Mouse (Mus musculus) liver (tissue): ENCODE data around the gene Trim3.

Source experiments
- DNase-seq: peaks from one replicate; pipeline ENCODE4 v3.0.0-alpha.2; 2020; ENCODE audit warnings: mixed read lengths

Trim3 gene

DNA sequence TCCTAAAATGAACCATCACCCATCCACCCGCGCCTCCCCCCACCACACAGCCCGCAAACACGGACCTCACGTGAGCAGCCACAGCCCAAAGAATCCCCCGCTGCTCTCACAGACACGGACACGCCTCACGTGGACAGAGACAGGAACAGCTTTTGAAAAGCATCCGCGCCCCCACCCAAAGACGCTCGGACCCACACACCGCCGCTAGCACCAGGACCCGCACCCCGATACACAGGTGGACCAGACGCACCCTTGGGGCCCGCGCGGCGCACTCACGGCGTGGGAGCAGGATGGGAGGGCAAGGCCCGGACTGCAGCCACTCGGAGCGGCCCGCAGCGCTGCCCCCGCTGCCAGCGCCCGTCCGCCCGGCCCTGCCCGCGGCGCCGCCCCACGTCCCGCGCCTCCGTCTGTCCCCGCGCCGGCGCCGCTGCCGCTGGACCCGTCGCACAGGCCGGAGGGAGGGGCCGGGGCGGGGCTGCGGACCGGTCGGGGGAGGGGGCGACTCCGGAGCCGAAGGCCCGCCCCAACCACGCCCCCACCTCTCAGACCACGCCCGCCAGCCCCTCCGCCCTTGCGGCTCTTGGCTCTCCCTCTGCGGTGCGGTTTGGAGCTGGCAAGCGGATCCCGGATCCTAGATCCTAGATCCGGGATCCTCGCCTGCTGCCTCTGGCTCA, at the start of gene Trim3:
TSS of gene Trim3 (minus strand) at position 445 of the 674 bp plus-strand sequence.
- DNase-seq = peak; percentile 93

DNA sequence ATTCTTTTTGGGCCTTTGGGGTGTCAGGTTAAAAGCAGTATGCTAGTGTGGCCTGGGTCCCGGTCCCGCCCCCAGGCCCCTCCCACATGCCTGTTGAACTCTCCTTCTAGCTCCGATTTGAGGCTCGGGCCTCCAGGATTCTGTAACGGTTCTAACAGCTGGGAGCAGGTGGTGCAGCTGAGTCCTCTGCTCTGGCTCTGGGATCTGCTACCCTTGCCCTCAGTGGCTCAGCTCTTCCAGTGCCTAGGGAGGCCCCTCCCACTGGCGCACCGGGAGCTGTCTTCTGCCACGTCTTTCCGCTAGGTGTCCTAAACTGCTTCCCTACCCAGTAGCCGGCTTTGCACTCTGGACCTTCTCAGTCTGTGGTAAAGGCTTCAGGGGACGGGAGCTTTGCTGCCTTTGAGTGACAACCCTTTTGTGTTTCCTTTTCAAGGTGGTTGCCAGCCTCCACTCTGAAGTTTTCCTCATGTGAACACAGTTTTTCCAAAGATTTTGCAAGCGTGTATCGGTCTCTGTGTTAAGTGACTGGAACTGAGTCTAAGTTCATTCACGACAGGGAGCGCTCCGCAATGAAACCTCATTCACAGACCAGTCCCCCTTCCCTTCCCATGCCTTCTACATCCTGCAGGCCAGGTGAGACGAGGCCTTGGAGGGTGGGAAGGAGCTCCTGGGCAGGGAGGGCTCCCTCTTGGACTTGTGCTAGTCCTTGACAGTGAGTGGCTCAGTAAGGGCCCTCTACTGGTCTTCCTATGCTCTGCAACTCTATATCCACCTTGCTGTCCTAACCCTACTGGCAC, 17.5 kb upstream of the Trim3 start, which contains the start of gene Dnhd1:
TSS of gene Dnhd1 (plus strand) at position 189 of the 797 bp plus-strand sequence.
- peak; percentile 80 for DNase-seq

DNA sequence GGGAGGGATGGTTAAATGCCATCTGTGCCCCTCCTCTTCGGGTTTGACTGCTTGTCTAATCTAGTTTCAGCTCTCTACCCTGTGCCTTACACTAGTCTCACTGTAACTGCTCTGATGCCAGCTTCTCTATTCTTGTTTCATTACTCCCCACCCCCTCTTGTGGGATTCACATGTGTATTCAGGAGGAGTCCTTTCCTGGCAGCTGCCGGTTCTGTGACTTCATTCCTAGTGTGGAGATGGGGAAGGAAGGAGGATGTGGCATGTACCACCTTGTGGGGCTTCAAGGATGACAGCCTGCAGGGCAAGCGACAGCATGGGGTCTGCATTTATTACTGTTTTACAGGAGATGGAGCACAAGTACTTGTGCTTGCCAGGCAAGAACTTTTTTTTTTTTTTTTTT, 8.6 kb upstream of the Trim3 start:
- DNase-seq = no peak

DNA sequence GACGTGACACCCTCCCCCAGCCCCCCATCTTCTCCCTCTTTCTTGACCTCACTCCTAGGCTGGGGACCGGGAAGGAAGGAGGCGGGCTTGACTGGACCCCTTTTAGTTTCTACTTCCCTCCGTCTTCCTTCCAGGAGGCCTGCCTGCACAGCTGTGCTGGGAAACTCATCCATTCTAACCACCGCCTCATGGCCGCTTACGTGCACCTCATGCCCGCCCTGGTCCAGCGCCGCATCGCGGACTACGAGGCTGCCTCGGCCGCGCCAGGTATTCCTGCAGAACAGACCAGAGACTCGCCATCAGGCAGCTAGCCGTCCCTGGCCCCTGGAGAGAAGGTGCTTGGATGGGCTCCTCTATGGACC, 7.5 kb upstream of the Trim3 start:
- peak; percentile 45 for DNase-seq

DNA sequence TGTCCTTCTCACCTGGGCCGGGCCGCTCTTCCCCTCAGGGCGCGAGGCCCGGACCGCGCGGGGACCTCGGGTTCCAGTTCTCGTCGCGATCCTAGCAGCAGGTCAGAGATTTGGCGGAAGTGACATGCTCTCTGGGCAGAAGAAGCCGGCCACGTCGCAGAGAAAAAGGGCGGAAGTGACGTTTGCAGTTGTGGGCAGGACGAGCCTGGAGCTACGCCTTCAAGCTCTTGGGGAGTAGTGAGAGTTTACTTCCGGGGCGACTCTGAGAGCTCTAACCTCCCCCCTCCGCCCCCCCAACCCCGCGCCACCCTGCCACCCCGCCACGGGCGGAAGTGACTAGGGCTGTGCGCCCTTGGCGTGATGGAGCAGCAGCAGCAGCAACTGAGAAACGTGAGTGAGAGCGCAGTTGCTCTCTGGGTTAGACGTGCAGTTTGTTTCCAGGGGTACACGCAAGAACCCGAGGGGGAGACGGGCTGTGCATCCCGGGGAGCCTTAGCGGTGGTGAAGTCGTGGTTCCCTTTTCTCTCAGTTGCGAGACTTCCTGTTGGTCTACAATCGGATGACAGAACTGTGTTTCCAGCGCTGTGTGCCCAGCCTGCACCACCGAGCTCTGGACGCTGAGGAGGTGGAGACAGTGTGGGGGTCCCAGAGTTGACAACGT, 7.0 kb upstream of the Trim3 start, which contains the start of the genes Arfip2 and Gm45799:
TSS of gene Arfip2 (minus strand) at position 184 of the 661 bp plus-strand sequence.
TSS of gene Gm45799 (plus strand) at position 320 of the 661 bp plus-strand sequence.
- peak; percentile 93 for DNase-seq

DNA sequence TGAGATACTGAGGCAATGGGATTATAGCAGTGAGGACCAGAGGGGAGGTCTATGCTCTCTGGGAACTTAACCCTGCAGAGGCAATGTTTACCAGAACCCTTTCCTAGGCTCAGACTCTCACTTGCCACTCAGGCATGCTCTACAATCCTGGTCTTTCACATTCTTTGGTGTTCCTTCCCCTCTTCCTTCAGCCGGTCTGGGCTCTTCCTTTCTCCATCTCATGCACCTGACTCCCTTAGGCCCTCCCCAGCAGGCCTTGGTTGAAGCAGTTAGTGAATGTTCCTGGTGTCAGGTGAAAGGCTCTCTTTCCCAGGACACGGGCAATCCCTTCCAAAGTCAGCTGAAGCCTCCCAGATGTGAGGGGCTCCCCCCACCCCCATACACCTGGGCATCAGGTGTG, 6.4 kb upstream of the Trim3 start, which contains the start of gene Timm10b:
TSS of gene Timm10b (plus strand) at position 301 of the 400 bp plus-strand sequence.
- no peak for DNase-seq

DNA sequence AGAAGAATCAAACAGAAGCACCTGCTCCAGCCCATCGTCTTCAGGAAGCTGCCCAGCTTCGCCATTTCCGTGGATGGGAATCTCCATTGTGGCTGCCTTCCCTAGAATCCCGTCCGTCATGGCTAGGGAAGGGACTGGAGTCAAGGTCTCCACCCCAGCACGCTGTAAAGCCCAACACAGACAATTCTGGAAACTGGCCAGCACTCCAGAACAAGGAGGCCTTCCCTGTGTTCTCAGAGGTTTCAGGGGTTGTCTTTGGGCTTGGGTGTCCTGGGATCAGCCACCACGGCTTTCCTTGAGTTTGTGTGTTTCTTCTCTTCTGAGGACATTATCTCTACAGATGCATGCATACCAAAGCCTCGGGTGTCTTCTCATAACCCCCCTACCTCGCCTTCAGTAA, 5.9 kb upstream of the Trim3 start:
- DNase-seq = no peak

DNA sequence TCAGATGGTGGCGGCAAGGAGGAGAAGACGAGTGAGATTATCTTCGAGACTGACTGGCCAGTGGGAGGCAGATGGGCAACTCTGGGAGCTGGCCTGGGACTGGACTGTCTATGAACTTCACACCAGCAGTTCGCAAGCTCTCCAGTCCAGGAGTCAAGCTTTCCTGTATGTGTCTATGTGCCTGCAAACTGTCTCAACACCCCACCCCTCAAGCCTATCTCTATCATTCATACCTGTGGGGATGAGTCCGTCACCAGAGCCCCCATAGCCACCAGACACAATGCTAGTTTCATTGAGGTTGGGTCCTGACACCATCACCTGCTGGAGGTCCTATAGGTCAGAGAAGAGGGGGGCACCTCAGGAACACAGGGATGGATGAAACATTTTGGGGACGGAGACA, 5.4 kb upstream of the Trim3 start:
- no peak for DNase-seq

DNA sequence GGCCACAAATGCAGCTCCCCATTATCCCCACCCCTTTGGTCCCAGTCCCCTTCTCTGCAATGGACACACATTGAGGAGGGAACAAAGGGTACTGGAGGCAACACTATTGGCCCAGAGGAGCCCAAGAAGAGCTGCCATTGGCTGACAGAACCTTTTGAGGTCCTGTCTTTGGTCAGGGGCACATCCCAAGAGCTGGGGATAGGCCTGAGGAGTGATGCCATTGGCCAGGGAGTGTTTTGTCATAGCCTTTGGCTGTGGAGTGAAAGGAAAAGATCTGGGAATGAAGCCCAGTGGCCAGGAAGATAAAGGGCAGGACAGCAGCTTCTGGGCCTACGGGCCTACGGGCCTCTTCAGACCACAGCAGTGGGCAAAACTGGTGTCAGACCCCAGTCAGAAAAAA, 2.4 kb upstream of the Trim3 start:
- DNase-seq = no peak

DNA sequence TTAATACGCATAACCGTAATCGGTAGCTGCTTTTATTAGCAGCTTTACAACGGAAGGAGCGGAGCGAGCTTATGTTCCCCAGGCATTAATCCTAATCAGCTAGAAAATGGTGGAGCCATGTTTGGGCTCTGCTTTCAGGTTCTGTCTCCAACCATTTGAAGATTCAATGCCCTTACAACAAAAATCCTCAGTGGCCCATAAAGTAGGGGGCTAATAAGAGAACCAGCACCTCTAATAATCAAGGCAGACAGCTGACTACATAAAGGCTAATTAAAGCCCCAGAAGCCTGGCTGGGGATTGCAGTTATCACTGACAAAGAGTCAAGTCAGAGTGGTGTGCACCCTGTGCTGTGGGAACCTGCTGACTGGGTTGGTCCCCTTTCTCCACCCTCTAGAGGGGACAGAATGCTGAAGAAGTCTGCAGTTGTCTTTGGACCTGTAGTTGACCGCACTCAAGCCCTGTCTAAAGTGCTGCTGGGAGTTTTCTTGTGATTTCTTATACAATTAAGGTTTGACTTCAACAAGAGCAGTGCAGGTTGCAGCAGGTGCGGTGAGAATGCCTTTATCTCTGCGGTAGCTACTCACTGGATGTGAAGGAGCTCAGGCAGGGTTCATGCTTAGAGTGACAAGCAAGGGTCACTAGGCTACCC, 1.0 kb upstream of the Trim3 start:
- DNase-seq = no peak

DNA sequence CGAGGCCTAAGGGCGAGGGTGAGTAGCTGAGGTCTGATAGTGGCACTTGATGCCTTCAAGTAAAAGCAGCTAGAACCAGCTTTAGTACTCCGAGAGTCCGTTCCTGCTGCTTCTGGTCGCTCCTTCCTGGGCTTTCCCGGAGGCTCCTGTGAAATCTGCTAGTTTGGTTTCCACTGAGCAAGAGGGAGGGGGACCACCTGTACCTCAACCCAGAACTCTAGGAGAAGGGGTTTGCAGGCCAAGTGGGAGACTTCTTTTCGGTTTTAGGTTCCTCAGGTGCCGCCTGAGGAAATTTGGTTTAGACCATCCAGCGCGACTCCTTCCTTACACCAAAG, 397 bp upstream of the Trim3 start:
- DNase-seq = no peak

DNA sequence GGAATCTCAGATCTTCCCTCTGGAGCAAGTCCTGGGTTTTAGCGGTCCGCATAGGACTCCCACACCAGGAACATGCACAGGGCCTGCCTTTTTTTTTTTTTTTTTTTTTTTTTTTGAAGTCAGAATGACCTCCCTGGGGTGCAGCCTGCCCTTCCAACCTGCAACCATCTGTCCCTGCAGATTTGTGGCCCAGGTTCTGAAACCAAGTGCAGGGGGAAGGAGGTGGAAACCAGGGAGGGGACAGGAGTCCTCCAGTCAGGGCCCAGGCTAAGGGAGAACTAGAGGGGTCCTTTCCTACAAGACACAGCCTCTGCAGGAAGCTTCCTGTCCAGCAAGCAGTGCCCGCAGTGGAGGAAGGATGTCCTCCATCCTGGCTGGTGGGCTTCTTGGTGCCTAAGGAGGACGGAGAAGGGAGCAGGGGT, 809 bp downstream of the Trim3 start:
- no peak for DNase-seq

DNA sequence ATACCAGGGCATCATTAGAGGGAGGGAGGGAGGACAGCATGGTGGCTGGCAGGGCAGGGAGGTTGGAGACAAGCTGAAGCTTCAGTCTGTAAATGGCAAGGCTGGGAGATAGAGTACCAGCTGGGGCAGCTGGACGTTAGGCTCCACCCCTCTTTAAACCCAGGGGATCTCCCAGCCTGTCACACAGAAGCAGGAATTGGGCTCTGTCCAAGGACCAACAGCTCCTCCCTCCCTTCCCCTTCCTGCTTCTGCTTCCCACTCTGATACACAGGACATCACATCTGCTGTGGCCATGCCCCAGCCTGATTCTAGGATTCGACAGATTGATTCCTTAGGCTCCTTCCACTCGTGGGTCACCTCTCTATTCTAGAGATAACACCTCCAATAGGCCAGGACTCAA, 4.7 kb downstream of the Trim3 start:
- no peak for DNase-seq

DNA sequence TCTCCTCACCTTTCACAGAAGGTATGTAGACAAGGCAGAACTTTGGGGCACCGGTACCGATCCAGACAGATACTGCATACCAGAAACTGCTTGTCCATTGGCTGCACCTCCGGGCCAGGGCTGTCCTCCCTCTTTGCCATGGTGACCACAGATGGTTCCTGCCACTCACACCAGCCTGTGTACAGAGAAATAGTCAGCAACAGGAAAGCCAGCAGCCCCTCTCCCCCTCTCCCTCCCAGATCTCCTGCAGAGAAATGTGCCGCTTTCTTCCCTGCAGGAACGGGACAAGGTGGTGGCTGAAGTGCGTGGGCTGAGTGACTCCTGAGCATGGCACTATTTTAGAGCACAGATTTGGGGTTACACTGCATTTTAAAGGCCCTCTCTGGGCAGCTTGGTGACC, 8.0 kb downstream of the Trim3 start:
- DNase-seq = no peak

DNA sequence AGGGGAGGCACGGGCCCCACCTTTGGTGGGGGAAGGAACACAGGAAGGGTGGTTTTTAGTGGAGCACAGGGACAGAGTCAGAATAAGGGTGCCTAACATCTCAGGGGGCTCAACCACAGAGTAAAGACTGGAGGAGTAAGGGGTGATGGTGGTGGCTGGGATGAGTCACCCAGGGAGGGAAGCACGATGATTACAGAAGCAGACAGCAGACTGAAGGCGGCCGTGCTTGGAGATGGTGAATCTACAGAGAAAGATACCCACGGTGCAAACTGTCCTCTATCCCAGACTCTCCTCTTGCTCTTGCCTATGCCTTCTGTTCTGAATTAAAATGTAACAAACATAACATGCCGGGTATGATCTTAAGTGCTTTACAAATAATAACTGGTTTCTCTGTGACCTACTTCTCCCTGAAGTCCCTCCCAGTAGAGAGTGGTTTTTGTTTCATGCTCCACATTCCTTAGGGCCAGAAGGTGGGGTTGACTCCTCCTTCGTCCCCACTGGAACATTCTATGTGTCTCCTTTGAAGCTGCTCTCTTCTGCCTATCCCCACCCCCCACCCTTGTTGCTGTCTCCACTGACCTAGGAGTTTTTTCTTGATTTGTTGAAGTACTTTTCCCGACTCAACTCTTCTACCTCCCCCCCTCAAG, 11.6 kb downstream of the Trim3 start:
- no peak for DNase-seq

DNA sequence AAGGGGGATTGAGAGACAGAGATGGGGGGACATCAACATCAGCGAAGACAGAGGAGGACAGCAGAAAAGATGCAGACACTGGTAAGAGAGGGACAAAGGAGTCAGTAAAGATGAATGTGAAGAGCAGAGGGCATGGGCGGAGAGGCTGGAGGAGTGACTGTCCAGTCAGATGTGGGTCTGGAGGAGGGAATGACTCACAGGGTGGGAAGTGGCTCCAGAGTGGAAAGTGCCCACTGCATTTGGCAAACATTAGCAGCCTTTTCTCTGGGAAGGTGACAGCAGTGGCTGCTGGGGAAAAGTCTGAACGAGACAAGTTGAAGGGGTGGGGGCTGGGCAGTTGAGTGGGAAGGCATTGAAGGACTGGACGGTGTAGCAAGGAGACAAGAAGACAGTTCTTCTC, 12.3 kb downstream of the Trim3 start:
- DNase-seq = no peak

DNA sequence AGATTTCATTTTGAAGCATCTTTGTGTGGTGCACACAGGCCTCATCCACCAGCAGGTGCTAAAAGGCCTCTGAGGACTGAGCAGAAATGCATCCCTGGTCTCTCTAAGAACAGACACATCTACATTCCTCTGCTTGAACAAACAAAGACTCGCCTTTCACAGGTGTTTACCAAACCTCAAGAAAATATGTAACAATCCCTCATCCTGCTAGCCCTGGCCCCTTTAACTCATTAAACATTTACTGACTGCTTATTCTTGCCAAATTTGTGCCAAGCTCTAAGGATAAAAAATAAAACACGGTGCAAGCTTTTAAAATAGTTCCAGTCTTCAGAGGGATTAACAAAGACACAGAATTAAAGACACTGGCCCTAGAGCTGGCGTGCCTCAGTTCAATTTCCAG, 13.7 kb downstream of the Trim3 start:
- DNase-seq = no peak

DNA sequence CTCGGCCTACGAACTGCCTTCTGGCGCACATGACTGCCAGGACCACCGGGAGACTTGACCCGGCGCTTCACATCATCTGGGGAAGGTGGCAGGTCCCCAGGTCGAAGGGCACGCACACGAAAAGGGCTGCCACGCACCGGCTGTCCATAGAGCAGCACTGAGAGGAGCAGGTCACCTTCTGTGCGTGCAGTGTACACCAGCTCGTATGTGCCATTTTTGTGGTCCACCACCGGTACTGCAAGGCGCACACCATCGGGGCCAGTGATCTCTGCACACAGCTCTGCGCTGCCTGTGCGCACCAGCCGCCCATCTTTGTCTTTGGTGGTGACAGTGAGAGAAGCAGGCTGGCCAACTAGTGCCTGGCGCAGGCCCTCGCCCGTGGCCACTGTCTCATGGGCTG, 15.6 kb downstream of the Trim3 start:
- no peak for DNase-seq

DNA sequence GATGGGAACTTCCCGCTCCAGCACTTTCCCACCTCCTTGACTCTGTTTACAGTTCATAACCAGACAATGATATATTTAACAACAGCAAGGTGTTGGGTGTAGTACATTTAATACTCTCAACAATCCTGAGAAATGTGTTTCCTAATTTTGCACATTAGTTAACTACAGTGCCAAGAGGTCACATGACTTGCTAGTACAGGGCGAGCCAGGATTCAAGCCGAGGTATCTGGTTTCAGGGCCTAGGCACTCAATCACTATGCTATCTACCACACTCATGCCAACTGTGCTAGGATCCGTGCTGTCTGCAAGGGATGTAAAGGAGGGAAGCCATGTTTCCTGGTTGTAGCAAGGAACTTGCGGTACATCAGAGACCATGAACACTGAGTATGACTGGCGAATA, 16.8 kb downstream of the Trim3 start:
- DNase-seq = no peak

DNA sequence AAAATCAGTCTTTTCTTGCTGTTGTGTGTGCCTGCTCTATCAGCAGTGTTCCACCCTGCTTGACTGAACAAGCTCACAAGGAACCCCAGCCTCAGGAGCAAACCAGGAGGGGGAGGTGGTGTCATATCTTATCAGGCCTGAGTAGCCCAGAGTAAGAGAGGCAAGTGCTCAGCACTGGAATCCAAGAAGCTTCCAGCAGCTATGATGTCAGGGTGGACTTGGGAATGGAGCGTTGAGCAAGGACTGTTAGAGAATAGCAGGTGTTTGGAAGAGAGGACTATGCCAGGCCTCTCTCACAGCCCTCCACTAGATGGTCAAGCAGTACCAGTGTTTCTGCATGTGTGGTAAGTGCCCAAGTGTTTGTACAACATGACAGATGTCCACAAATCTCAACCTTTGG, 17.7 kb downstream of the Trim3 start:
- no peak for DNase-seq

DNA sequence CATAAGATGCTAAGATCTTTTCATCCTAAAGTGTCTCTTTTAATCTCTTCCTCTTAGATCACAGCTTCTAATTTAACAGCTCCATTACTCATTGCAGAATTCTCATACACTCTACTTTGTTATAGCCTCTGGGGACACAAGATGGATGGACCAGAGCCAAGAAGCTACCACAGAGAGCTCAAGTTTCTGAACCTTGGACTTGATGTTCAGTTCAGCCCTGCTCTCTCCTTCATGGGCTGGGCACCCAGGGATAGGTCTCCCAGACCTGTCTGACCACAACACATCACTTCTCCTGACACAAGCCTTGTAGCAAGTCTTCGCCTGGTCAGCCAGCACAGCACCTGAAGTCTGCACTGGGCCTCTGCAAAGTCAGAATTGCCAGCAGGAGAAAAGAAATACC, 19.0 kb downstream of the Trim3 start:
- DNase-seq = no peak

DNA sequence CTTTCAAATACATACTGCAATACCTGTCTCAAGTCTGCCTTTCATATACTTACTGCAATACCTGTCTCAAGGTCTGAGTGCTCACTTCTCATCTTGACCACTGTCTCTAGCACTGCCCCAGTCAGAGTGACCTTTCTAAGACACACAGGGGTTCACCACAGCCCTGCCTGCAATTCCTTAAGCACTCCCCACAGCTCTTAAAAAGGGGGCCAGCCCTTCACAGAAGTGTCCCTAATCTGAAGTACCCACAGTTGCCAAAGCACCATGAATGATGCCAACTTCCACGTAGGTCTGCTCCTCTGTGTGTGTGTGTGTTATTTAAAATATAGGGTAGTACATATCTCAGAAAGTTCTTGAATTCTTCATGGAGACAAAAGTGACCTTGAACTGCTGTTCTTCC, 21.6 kb downstream of the Trim3 start:
- DNase-seq = no peak

DNA sequence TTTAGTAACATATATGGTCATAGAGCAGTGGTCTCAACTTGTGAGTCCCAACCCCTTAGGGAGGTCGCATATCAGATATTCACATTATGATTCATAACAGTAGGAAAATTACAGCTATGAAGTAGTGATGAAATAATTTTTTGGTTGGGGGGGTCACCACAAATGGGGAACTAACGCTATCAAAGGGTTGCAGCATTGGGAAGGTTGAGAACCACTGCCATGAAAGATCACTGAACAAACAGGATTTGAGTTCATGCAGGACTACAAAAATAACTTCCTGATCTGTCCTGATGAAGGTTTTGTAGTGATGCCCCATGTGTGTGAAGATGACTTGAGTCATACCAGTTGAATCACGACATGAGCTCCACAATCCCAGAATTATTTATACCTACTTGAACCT, 24.9 kb downstream of the Trim3 start:
- DNase-seq = no peak
